Mouse (Mus musculus): ENCODE data around the gene Nln. TPM values are rescaled to one million over a fixed set of nuclear protein-coding genes. Genes with fewer than 3 reads are reported as not detected.

The Nln gene
- 23.5 and 23.9 TPM in 2 replicates for polyA plus RNA-seq (2014; fragmentation: Nextera tagmentation; extraction: Ambion mirVana)

GRCm38 (mm10) chr13:104109288-104109815 lies at the start of gene Nln, which contains the start of gene Sgtb:
TSS of gene Nln (minus strand) at chr13:104109614.
TSS of gene Sgtb (plus strand) at chr13:104109741.
- Histone ChIP-seq H3K9me3 (ENCODE audit: control insufficient read depth, low read length) (no peaks in the 10 kb centered on the region; the same call in 1 of the 2 replicates), H3K4me2 (peak within 1 kb of the TSS; percentile 98), H3K9ac (ENCODE audit: low read length) (peak within 1 kb of the TSS; percentile 72), H3K27ac (ENCODE audit: low read depth, low read length) (no peak within 1 kb of the TSS), H3K27me3 (ENCODE audit: control insufficient read depth, insufficient read depth, low read length) (no peaks in the 10 kb centered on the region), H3K4me1 (ENCODE audit: control insufficient read depth, insufficient read depth, low read length) (peaks cover 4% of the 10 kb centered on the region; the same call in 1 of the 2 replicates), H3K36me3 (ENCODE audit: control insufficient read depth, insufficient read depth, low read length) (no peaks in the 10 kb centered on the region), H3K4me3 (ENCODE audit: low read depth, low read length) (peak within 1 kb of the TSS; percentile 49)
- ATAC-seq (ENCODE audit: low FRiP score) (peak; percentile 97), DNase-seq (ENCODE audit: low spot score, missing footprints) (peak; percentile 99)
- 0% methylated on average over 28 of the region's 44 CpGs for WGBS

GRCm38 (mm10) chr13:104155686-104156085 lies 46.3 kb upstream of the Nln start:
- 95% methylated on average over 1 of the region's 1 CpGs for WGBS
- Histone ChIP-seq H3K4me2 (no peak overlapping the region), H3K4me1 (ENCODE audit: control insufficient read depth, insufficient read depth, low read length) (no peaks in the 10 kb centered on the region), H3K27ac (ENCODE audit: low read depth, low read length) (no peak overlapping the region), H3K9ac (ENCODE audit: low read length) (no peak overlapping the region), H3K4me3 (ENCODE audit: low read depth, low read length) (no peak overlapping the region), H3K27me3 (ENCODE audit: control insufficient read depth, insufficient read depth, low read length) (no peaks in the 10 kb centered on the region), H3K9me3 (ENCODE audit: control insufficient read depth, low read length) (no peaks in the 10 kb centered on the region), H3K36me3 (ENCODE audit: control insufficient read depth, insufficient read depth, low read length) (peaks cover 6% of the 10 kb centered on the region)
- DNase-seq (ENCODE audit: low spot score, missing footprints) (no peak), ATAC-seq (ENCODE audit: low FRiP score) (no peak)

- Histone ChIP-seq H3K9me3 (ENCODE audit: control insufficient read depth, low read length) (no peaks in the 10 kb centered on the region), H3K36me3 (ENCODE audit: control insufficient read depth, insufficient read depth, low read length) (peaks cover 6% of the 10 kb centered on the region), H3K4me3 (ENCODE audit: low read depth, low read length) (no peak overlapping the region), H3K4me2 (no peak overlapping the region), H3K4me1 (ENCODE audit: control insufficient read depth, insufficient read depth, low read length) (no peaks in the 10 kb centered on the region), H3K27me3 (ENCODE audit: control insufficient read depth, insufficient read depth, low read length) (no peaks in the 10 kb centered on the region), H3K9ac (ENCODE audit: low read length) (no peak overlapping the region), H3K27ac (ENCODE audit: low read depth, low read length) (no peak overlapping the region)
- no peak for ATAC-seq (ENCODE audit: low FRiP score)
- WGBS: 90% methylated on average over 7 of the region's 7 CpGs
- DNase-seq (ENCODE audit: low spot score, missing footprints): no peak
Observed at GRCm38 (mm10) chr13:104155106-104155505, 45.7 kb upstream of the Nln start.

- Histone ChIP-seq H3K9ac (ENCODE audit: low read length) (no peak overlapping the region), H3K4me3 (ENCODE audit: low read depth, low read length) (no peak overlapping the region), H3K9me3 (ENCODE audit: control insufficient read depth, low read length) (no peaks in the 10 kb centered on the region), H3K27ac (ENCODE audit: low read depth, low read length) (no peak overlapping the region), H3K4me2 (no peak overlapping the region), H3K36me3 (ENCODE audit: control insufficient read depth, insufficient read depth, low read length) (peaks cover 9% of the 10 kb centered on the region), H3K4me1 (ENCODE audit: control insufficient read depth, insufficient read depth, low read length) (no peaks in the 10 kb centered on the region), H3K27me3 (ENCODE audit: control insufficient read depth, insufficient read depth, low read length) (no peaks in the 10 kb centered on the region)
- 94% methylated on average over 5 of the region's 5 CpGs for WGBS
- DNase-seq (ENCODE audit: low spot score, missing footprints): no peak
- no peak for ATAC-seq (ENCODE audit: low FRiP score)
Observed at GRCm38 (mm10) chr13:104154180-104154579, 44.8 kb upstream of the Nln start.

- ATAC-seq (ENCODE audit: low FRiP score) (no peak), DNase-seq (ENCODE audit: low spot score, missing footprints) (no peak)
- no peaks in the 10 kb centered on the region for H3K9me3 ChIP-seq (ENCODE audit: control insufficient read depth, low read length)
- H3K27me3 ChIP-seq (ENCODE audit: control insufficient read depth, insufficient read depth, low read length): no peaks in the 10 kb centered on the region
- H3K27ac ChIP-seq (ENCODE audit: low read depth, low read length): no peak overlapping the region
- WGBS: 85% methylated on average over 3 of the region's 3 CpGs
- no peak overlapping the region for H3K4me2 ChIP-seq
- no peak overlapping the region for H3K4me3 ChIP-seq (ENCODE audit: low read depth, low read length)
- H3K36me3 ChIP-seq (ENCODE audit: control insufficient read depth, insufficient read depth, low read length): peaks cover 30% of the 10 kb centered on the region; the same call in 1 of the 2 replicates
- no peaks in the 10 kb centered on the region for H3K4me1 ChIP-seq (ENCODE audit: control insufficient read depth, insufficient read depth, low read length)
- no peak overlapping the region for H3K9ac ChIP-seq (ENCODE audit: low read length)
Observed at GRCm38 (mm10) chr13:104145646-104146045, 36.2 kb upstream of the Nln start.

GRCm38 (mm10) chr13:104144871-104145270 lies 35.5 kb upstream of the Nln start:
- ATAC-seq (ENCODE audit: low FRiP score): no peak
- no peak overlapping the region for H3K27ac ChIP-seq (ENCODE audit: low read depth, low read length)
- 82% methylated on average over 9 of the region's 9 CpGs for WGBS

GRCm38 (mm10) chr13:104139369-104140209 lies 30.2 kb upstream of the Nln start:
- peak; percentile 62; the same call in 1 of the 2 replicates for ATAC-seq (ENCODE audit: low FRiP score)
- 42% methylated on average over 13 of the region's 13 CpGs for WGBS
- Histone ChIP-seq H3K4me2 (no peak overlapping the region), H3K9ac (ENCODE audit: low read length) (no peak overlapping the region), H3K4me1 (ENCODE audit: control insufficient read depth, insufficient read depth, low read length) (no peaks in the 10 kb centered on the region), H3K27me3 (ENCODE audit: control insufficient read depth, insufficient read depth, low read length) (no peaks in the 10 kb centered on the region), H3K9me3 (ENCODE audit: control insufficient read depth, low read length) (no peaks in the 10 kb centered on the region), H3K36me3 (ENCODE audit: control insufficient read depth, insufficient read depth, low read length) (peaks cover 10% of the 10 kb centered on the region; the same call in 1 of the 2 replicates), H3K27ac (ENCODE audit: low read depth, low read length) (no peak overlapping the region), H3K4me3 (ENCODE audit: low read depth, low read length) (no peak overlapping the region)
- peak; percentile 97 for DNase-seq (ENCODE audit: low spot score, missing footprints)

More at GRCm38 (mm10) chr13:104144871-104145270, 35.5 kb upstream of the Nln start:
- Histone ChIP-seq H3K27me3 (ENCODE audit: control insufficient read depth, insufficient read depth, low read length) (no peaks in the 10 kb centered on the region), H3K4me1 (ENCODE audit: control insufficient read depth, insufficient read depth, low read length) (no peaks in the 10 kb centered on the region), H3K9me3 (ENCODE audit: control insufficient read depth, low read length) (no peaks in the 10 kb centered on the region), H3K4me2 (no peak overlapping the region), H3K36me3 (ENCODE audit: control insufficient read depth, insufficient read depth, low read length) (peaks cover 32% of the 10 kb centered on the region; the same call in 1 of the 2 replicates), H3K4me3 (ENCODE audit: low read depth, low read length) (no peak overlapping the region), H3K9ac (ENCODE audit: low read length) (no peak overlapping the region)
- DNase-seq (ENCODE audit: low spot score, missing footprints): no peak

- H3K27me3 ChIP-seq (ENCODE audit: control insufficient read depth, insufficient read depth, low read length): no peaks in the 10 kb centered on the region
- no peaks in the 10 kb centered on the region for H3K36me3 ChIP-seq (ENCODE audit: control insufficient read depth, insufficient read depth, low read length)
- no peak for DNase-seq (ENCODE audit: low spot score, missing footprints)
- no peak overlapping the region for H3K4me2 ChIP-seq
- 79% methylated on average over 4 of the region's 4 CpGs for WGBS
- peak; percentile 50; the same call in 1 of the 2 replicates for ATAC-seq (ENCODE audit: low FRiP score)
- H3K9ac ChIP-seq (ENCODE audit: low read length): no peak overlapping the region
- H3K4me1 ChIP-seq (ENCODE audit: control insufficient read depth, insufficient read depth, low read length): no peaks in the 10 kb centered on the region
- no peaks in the 10 kb centered on the region for H3K9me3 ChIP-seq (ENCODE audit: control insufficient read depth, low read length)
- H3K4me3 ChIP-seq (ENCODE audit: low read depth, low read length): no peak overlapping the region
- no peak overlapping the region for H3K27ac ChIP-seq (ENCODE audit: low read depth, low read length)
Observed at GRCm38 (mm10) chr13:104134510-104135085, 25.2 kb upstream of the Nln start.

- DNase-seq (ENCODE audit: low spot score, missing footprints): no peak
- 87% methylated on average over 2 of the region's 2 CpGs for WGBS
Observed at GRCm38 (mm10) chr13:104132561-104132960, 23.1 kb upstream of the Nln start.

More at GRCm38 (mm10) chr13:104132561-104132960, 23.1 kb upstream of the Nln start:
- H3K9ac ChIP-seq (ENCODE audit: low read length): no peak overlapping the region
- no peak overlapping the region for H3K4me3 ChIP-seq (ENCODE audit: low read depth, low read length)
- H3K27ac ChIP-seq (ENCODE audit: low read depth, low read length): no peak overlapping the region
- H3K27me3 ChIP-seq (ENCODE audit: control insufficient read depth, insufficient read depth, low read length): no peaks in the 10 kb centered on the region
- H3K36me3 ChIP-seq (ENCODE audit: control insufficient read depth, insufficient read depth, low read length): no peaks in the 10 kb centered on the region
- H3K4me1 ChIP-seq (ENCODE audit: control insufficient read depth, insufficient read depth, low read length): no peaks in the 10 kb centered on the region
- H3K9me3 ChIP-seq (ENCODE audit: control insufficient read depth, low read length): no peaks in the 10 kb centered on the region
- H3K4me2 ChIP-seq: no peak overlapping the region
- no peak for ATAC-seq (ENCODE audit: low FRiP score)

Measured in midbrain, embryonic 11.5 days (tissue).